In genomic region chr9:71512899-71513298, GRCm38 (mm10) we compare ENCODE assay signal across 20 mouse cellular contexts. TPM values are rescaled to one million over a fixed set of nuclear protein-coding genes. Genes with fewer than 3 reads are reported as not detected.
DNase-seq lines count a peak whose midpoint lies in the region; ATAC-seq and TF ChIP-seq lines count a peak whose summit lies in the region.
"Had no signal": no experiment of that assay in that cellular context is flagged by ENCODE, and none has a peak within 500 bp of the region (broad histone marks: within the 10 kb centered on the region; RNA-seq: fewer than 3 reads in every experiment).

No protein-coding gene starts in this region.

- peak; percentile 5 for DNase-seq in hindbrain, postnatal 0 days (ENCODE audit: low spot score)
- no peak for DNase-seq in hindbrain, embryonic 14.5 days (ENCODE audit: low spot score)
- DNase-seq in adipocyte (ENCODE audit: low spot score) = peak; percentile 43
- DNase-seq in limb, embryonic 11.5 days (ENCODE audit: low spot score) = peak; percentile 69
- no peak for DNase-seq in spleen, postnatal 4 days (ENCODE audit: low spot score in 2 of 2)
- no peak for DNase-seq in kidney, postnatal 25 days
- DNase-seq in heart, adult 18-20 months = no peak
- DNase-seq: adrenal gland, postnatal 10 days; cerebellum, adult 11 months; cerebellum, adult 8-10 months; cerebellum, postnatal 25 days; forebrain, postnatal 0 days; gastrocnemius, adult 2 months; gastrocnemius, postnatal 25 days; heart, postnatal 10 days; heart, postnatal 4 days had no signal

- no peak overlapping the region for H3K4me2 ChIP-seq in hindbrain, postnatal 0 days (ENCODE audit: low read depth, low read length)
- no peak overlapping the region for H3K4me2 ChIP-seq in hindbrain, embryonic 14.5 days (replicated peaks)
- no peak overlapping the region; the same call in 1 of the 2 replicates for H3K4me2 ChIP-seq in limb, embryonic 11.5 days (ENCODE audit: low read depth, severe bottlenecking)
- H3K4me2 ChIP-seq: embryonic facial prominence, embryonic 12.5 days; forebrain, embryonic 13.5 days; hindbrain, embryonic 12.5 days; intestine, embryonic 15.5 days had no signal

- H3K9me3 ChIP-seq in hindbrain, postnatal 0 days (ENCODE audit: low read length) = no peaks in the 10 kb centered on the region
- H3K9me3 ChIP-seq in hindbrain, embryonic 14.5 days (ENCODE audit: control insufficient read depth, low read length) = no peaks in the 10 kb centered on the region
- H3K9me3 ChIP-seq in limb, embryonic 11.5 days (ENCODE audit: control insufficient read depth, low read length) = no peaks in the 10 kb centered on the region
- H3K9me3 ChIP-seq: embryonic facial prominence, embryonic 12.5 days; forebrain, embryonic 13.5 days; hindbrain, embryonic 12.5 days; intestine, embryonic 15.5 days had no signal

- no peak overlapping the region for H3K9ac ChIP-seq in hindbrain, postnatal 0 days (replicated peaks; ENCODE audit: low read length)
- no peak overlapping the region for H3K9ac ChIP-seq in hindbrain, embryonic 14.5 days
- no peak overlapping the region for H3K9ac ChIP-seq in limb, embryonic 11.5 days (ENCODE audit: low read length)
- H3K9ac ChIP-seq: embryonic facial prominence, embryonic 12.5 days; forebrain, embryonic 13.5 days; forebrain, postnatal 0 days; hindbrain, embryonic 12.5 days; intestine, embryonic 15.5 days had no signal

- H3K4me3 ChIP-seq in hindbrain, postnatal 0 days (ENCODE audit: low read length) = no peak overlapping the region
- H3K4me3 ChIP-seq in hindbrain, embryonic 14.5 days (replicated peaks; ENCODE audit: low read length) = no peak overlapping the region
- H3K4me3 ChIP-seq in limb, embryonic 11.5 days (ENCODE audit: low read depth, low read length) = no peak overlapping the region
- H3K4me3 ChIP-seq: embryonic facial prominence, embryonic 12.5 days; forebrain, embryonic 13.5 days; gastrocnemius, adult 2 months; hindbrain, embryonic 12.5 days; intestine, embryonic 15.5 days had no signal

- no peaks in the 10 kb centered on the region for H3K4me1 ChIP-seq in hindbrain, postnatal 0 days (ENCODE audit: insufficient read depth, low read length)
- no peaks in the 10 kb centered on the region for H3K4me1 ChIP-seq in hindbrain, embryonic 14.5 days (replicated peaks; ENCODE audit: control insufficient read depth, insufficient read depth, low read length)
- H3K4me1 ChIP-seq in limb, embryonic 11.5 days (ENCODE audit: control insufficient read depth, insufficient read depth, low read length) = peaks cover 15% of the 10 kb centered on the region
- H3K4me1 ChIP-seq: embryonic facial prominence, embryonic 12.5 days; forebrain, embryonic 13.5 days; hindbrain, embryonic 12.5 days; intestine, embryonic 15.5 days had no signal

- no peaks in the 10 kb centered on the region for H3K27me3 ChIP-seq in hindbrain, postnatal 0 days (ENCODE audit: insufficient read depth, low read length)
- no peaks in the 10 kb centered on the region for H3K27me3 ChIP-seq in hindbrain, embryonic 14.5 days (ENCODE audit: control insufficient read depth, insufficient read depth, low read length)
- peaks cover 4% of the 10 kb centered on the region; the same call in 1 of the 2 replicates for H3K27me3 ChIP-seq in limb, embryonic 11.5 days (ENCODE audit: control insufficient read depth, insufficient read depth, low read length)
- H3K27me3 ChIP-seq: embryonic facial prominence, embryonic 12.5 days; forebrain, embryonic 13.5 days; hindbrain, embryonic 12.5 days; intestine, embryonic 15.5 days had no signal

- 87% methylated on average over 10 of the region's 10 CpGs for WGBS in hindbrain, postnatal 0 days
- 83% methylated on average over 10 of the region's 10 CpGs for WGBS in hindbrain, embryonic 14.5 days
- 31% methylated on average over 10 of the region's 10 CpGs for WGBS in limb, embryonic 11.5 days

- TF ChIP-seq CTCF in hindbrain, postnatal 0 days (IDR thresholded peaks at IDR 0.05; ENCODE audit: low read depth) = no peak

- no peak overlapping the region for H3K27ac ChIP-seq in hindbrain, postnatal 0 days
- no peak overlapping the region for H3K27ac ChIP-seq in hindbrain, embryonic 14.5 days
- H3K27ac ChIP-seq in limb, embryonic 11.5 days (replicated peaks; ENCODE audit: low read depth, low read length) = no peak overlapping the region
- H3K27ac ChIP-seq: embryonic facial prominence, embryonic 12.5 days; forebrain, embryonic 13.5 days; gastrocnemius, adult 2 months; hindbrain, embryonic 12.5 days; intestine, embryonic 15.5 days had no signal

- no peaks in the 10 kb centered on the region for H3K36me3 ChIP-seq in hindbrain, postnatal 0 days (ENCODE audit: insufficient read depth, low read length)
- H3K36me3 ChIP-seq in hindbrain, embryonic 14.5 days (replicated peaks; ENCODE audit: control insufficient read depth, insufficient read depth) = no peaks in the 10 kb centered on the region
- no peaks in the 10 kb centered on the region for H3K36me3 ChIP-seq in limb, embryonic 11.5 days (ENCODE audit: control insufficient read depth, insufficient read depth, low read length)
- H3K36me3 ChIP-seq: embryonic facial prominence, embryonic 12.5 days; hindbrain, embryonic 12.5 days; intestine, embryonic 15.5 days had no signal

- ATAC-seq in hindbrain, postnatal 0 days = no peak
- ATAC-seq in hindbrain, embryonic 14.5 days (ENCODE audit: low FRiP score) = no peak
- ATAC-seq in limb, embryonic 11.5 days (ENCODE audit: insufficient number of reproducible peaks, low FRiP score, low TSS enrichment, low read depth) = peak; percentile 67; the same call in 1 of the 2 replicates
- ATAC-seq: forebrain, embryonic 13.5 days; forebrain, postnatal 0 days; intestine, embryonic 15.5 days had no signal

RNA-seq across cellular contexts. Expression of gene Polr2m, which starts 27.2 kb away (rescaled TPM):
- 187 and 814 TPM in 2 replicates for total RNA-seq in hindbrain, postnatal 0 days (2014; rRNA removed)
- polyA plus RNA-seq in hindbrain, postnatal 0 days (2015; fragmentation: Nextera tagmentation; extraction: Ambion mirVana) = 291 and 293 TPM in 2 replicates
- polyA plus RNA-seq in hindbrain, embryonic 14.5 days (2014; fragmentation: Nextera tagmentation; extraction: Ambion mirVana) = 279 and 312 TPM in 2 replicates
- polyA plus RNA-seq in limb, embryonic 11.5 days (2014; fragmentation: Nextera tagmentation; extraction: Ambion mirVana) = 525 and 533 TPM in 2 replicates
- 100 to 1,000 TPM; 312 to 342 TPM for total RNA-seq in heart, adult 18-20 months (2021)

Comparison
In these comparisons a context has a peak if more than half of its experiments do, and no peak if none do; other contexts are left out.
1. DNase-seq: peak in hindbrain, postnatal 0 days (single experiment), adipocyte (single experiment) and limb, embryonic 11.5 days (single experiment); none in hindbrain, embryonic 14.5 days (single experiment), spleen, postnatal 4 days (0 of 2), kidney, postnatal 25 days (0 of 2) and heart, adult 18-20 months (0 of 2).